Mouse (Mus musculus) cerebellum, postnatal 36 days (tissue): ENCODE data around the gene Gm11011.

Experiments used
- DNase-seq, 2 experiments: peaks; one replicate each; pipeline ENCODE4 v3.0.0; 2021 to 2022; ENCODE audit warnings: mixed read lengths in 2 of 2

The Gm11011 gene

GRCm38 (mm10) chr2:169586688-169587087, 857 bp downstream of the Gm11011 start:
- DNase-seq, result no peak

GRCm38 (mm10) chr2:169585631-169586285, 1.8 kb downstream of the Gm11011 start:
- DNase-seq, result no peak

GRCm38 (mm10) chr2:169584745-169585456, 2.6 kb downstream of the Gm11011 start:
- no peak for DNase-seq

- DNase-seq, result no peak
These were observed 4.1 kb downstream of the Gm11011 start for GRCm38 (mm10) chr2:169583476-169583875.

GRCm38 (mm10) chr2:169577508-169578196, 9.9 kb downstream of the Gm11011 start:
- DNase-seq, result no peak

- no peak for DNase-seq
These were observed 17.5 kb downstream of the Gm11011 start for GRCm38 (mm10) chr2:169570063-169570462.

GRCm38 (mm10) chr2:169566159-169566558, 21.4 kb downstream of the Gm11011 start:
- no peak for DNase-seq

GRCm38 (mm10) chr2:169565751-169566150, 21.8 kb downstream of the Gm11011 start:
- no peak for DNase-seq

- no peak for DNase-seq
These were observed 41.9 kb downstream of the Gm11011 start for GRCm38 (mm10) chr2:169545674-169546073.

- DNase-seq, result no peak
These were observed 48.6 kb downstream of the Gm11011 start for GRCm38 (mm10) chr2:169538906-169539305.
